Mouse (Mus musculus) cerebellum, adult 18-20 months (tissue): ENCODE results near the gene Ptprn2.

ENCODE experiments used
- DNase-seq, 2 experiments: peaks; one replicate each; pipeline ENCODE4 v3.0.0; 2021

Gene Ptprn2

DNA sequence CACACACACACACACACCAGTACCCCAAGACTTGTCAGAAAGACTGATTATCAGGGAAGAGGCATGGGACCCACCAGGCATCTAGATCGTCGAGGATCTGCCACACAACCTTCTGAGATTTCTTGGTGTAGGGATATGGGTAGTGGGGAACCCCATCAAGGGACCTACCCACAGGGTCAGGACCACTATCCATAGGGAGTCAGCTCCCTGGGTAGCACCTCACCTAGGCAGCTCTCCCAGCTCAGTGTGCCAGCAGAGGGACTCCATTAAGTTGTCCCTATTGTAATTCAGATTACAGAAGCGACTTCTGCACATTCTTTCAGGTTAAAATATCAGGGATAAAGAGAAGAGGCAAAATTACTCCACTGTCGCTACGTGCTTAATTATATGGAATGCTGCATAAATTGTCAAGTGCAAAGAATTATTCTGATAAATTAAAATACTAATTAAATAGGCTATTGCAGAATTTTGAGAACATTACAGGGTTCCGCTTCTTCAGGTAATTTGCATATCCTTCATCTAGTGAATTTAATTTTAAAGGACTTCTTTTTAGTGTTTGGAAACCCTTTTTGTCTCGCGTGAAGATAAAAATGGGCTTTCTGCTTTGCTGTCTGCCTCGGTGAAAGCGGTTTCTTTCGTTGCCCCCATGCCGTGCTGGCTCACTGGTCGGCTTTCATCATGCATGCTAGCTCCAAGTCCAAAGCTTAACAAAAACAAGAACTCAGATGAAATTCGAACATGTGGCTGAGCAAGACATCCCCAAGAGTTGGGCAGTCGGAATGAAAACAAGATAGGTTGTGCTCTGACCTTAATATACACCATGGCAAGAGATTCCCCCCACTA lies 531.5 kb downstream of the Ptprn2 start:
- no peak for DNase-seq

DNA sequence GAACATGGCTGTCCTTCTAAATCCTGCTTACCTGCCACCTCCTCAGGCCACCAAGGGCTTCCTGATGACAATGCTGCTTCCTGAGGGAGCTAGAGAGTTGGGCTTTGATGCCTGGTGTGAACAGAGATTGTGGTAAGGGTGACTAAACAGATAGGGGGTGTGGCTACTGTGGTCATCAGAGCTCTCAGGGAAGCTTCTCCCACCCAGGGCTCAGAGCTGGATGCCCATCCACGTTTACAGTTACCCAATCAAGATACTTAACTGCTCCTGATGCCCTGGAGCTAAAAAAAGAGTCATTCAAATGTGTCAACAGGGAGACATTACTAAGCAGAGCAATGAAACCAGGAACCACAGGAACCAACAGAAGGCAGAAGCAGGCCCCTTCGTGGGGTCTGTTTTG lies 532.4 kb downstream of the Ptprn2 start:
- no peak for DNase-seq

DNA sequence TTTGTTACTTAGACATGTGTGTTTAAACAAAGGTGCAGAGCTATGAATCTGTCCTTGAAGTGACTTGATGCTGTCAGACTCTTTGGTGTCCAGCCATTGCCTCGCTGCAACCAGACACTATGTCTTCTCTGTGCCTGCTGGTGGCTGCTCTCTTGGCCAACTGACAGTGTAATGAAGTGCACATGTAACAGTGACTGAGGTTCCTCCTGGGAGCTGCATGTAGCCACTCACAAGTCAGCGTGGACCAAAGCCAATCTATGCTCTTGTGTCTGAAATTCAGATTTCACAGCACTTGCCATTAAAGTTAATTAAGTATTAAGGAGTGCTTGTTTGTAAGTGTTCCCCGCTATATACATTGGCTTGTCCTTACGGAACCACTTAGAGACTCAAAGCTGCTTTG lies 537.7 kb downstream of the Ptprn2 start:
- DNase-seq, result peak in 1 of 2 experiments; percentile 13

DNA sequence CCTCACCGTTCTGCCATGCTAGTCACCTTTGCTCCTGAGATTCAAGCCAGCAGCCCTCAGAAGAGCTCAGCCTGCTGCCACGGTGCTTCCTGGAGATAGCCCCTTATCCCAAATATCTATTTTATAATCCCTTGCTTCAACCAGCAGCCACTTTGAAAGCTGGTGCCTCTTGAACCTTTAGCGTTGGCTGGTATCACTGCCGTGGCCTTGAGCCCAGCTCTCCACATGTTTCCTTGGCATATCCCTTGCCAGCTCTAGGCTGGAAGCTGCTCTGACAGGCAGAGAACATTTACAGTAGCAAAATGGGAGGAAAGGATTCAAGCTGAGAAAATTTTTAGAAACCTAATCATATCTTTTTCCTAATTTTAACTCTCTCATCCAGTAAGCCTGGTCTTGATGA lies 539.4 kb downstream of the Ptprn2 start:
- peak; percentile 68 to 76 for DNase-seq

DNA sequence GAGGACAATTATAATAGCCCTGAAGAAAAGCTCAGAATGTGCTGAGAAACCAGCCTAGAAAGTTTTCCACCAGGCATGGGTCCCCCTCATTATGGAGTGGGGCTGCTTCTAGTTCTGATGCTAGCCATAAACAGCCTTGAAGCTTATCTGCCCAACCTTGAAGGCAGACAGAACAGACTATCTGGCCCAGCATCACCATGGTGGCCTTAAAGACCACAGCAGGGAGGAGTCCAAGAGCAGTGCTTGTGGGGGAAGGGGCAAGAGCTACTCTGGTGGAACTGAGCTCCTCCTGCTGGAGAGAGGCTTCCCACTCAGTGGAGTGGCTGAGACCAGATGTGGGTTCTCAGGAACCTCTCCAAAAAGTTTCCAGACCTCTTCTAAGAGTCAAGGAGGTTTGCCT lies 540.2 kb downstream of the Ptprn2 start:
- no peak for DNase-seq

DNA sequence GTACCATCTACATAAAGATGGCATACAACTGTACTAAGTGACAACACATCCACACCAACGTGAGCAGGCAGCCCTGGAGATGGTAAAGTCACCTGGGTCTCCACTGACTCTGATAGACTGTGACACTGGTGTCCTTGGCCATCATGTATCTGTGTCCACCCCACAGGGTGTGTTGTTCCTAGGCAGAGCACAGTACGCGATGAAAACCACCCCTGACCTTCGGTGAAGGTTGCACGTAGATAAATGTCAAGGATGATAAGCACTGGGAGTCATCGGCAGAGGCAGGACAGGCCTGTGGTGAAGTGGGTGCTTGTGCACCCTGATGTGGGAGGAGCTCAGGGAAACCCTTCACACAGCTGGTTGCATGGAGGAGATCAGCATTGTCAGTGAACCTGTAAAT lies 541.8 kb downstream of the Ptprn2 start:
- no peak for DNase-seq

DNA sequence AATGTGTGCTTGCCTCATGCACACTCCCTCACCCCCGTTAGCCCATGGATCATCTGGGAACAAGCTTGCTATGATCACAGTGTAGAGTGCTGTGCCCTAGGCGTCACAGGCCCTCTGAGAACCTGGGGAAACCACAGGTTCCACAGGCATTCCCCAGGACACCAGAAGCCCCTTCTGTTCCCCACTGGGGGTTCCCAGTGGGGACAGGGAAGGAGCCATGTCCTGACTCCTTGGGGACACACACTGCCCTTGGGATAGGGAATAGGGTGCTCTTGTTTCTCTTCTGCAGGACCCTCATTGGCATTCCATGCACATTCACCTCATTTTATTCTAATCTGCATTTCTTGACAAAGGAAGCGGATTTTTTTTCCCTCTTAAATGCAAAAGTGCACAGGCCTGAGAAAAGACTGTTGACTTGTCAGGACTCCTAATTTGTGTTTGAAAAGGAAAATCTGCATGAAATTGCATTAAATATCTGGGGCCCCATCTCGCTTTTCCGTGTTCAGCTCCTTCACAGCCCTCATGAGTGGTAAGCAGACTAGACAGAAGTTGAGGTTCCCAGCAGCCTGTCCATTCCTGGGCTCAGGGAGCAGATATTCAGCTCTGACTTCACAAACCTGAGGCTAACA lies 542.9 kb downstream of the Ptprn2 start:
- no peak for DNase-seq

DNA sequence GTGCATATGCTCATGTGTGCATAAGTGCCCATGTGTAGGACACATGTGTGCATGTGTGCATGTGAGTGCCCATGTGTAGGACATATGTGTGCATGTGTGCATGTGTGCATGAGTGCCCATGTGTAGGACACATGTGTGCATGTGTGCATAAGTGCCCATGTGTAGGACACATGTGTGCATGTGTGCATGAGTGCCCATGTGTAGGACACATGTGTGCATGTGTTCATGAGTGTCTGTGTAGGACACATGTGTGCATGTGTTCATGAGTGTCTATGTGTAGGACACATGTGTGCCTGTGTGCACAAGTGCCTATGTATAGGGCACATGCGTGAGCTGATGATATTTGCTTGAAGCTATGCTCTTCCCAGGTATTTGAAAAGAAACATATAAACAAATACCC lies 547.7 kb downstream of the Ptprn2 start:
- DNase-seq, result no peak

DNA sequence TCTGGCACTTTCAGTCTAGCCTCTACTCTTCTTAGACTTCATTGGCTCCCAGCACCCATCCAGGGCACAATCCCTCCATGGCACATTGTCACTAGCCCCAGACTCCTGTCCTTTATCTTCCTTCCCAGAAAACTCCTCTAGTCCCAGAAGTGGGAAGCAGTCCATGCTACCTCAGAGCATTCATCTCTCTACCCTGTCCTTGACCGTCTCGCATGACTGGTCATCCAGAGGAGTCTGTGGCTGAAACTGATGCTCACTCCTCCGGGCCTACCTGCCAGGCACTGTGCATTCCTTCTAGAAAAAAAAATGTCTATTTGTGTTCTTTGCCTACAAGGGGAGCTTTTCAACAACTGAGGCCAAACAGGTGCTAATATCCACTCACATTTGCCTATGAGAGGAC lies 549.0 kb downstream of the Ptprn2 start:
- DNase-seq, result no peak

DNA sequence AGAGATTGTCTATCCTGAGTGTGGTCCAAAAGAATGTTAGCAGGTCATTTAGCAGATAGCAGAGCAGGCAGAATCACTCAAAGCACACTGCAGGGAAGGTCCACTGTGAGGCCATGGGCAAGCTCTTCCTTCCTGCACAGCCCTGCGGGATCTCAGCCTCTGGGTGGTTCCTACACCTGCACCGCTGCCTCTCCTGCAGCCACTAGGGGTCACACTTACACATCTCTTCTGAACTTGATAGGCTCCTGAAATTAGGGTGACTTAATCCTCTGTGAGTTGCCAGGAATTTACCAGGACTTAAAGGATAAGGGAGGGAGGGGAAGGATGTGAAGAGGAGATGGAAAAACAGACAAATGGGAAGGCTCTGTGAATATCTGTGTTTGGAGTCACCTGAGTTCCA lies 549.7 kb downstream of the Ptprn2 start:
- peak; percentile 55 to 62 for DNase-seq

DNA sequence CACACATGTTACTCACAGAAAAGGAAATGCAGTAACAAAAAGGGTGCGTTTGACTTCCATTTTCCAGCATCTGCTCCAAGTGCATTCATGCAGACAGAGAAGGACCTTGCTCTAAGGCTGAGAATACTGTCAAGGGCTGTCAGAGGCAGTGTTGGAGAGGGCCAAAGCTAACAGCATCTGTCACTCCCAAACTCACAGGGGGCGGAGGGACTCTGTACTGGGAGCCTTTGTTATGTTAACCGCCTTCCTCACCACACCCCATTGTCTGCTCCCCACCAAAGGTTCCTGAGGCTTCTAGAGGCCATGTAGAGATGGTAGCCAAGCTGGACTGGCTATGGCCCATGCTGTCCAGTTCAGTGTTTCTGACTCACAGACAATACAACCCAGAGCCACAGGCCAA lies 553.9 kb downstream of the Ptprn2 start:
- no peak for DNase-seq

DNA sequence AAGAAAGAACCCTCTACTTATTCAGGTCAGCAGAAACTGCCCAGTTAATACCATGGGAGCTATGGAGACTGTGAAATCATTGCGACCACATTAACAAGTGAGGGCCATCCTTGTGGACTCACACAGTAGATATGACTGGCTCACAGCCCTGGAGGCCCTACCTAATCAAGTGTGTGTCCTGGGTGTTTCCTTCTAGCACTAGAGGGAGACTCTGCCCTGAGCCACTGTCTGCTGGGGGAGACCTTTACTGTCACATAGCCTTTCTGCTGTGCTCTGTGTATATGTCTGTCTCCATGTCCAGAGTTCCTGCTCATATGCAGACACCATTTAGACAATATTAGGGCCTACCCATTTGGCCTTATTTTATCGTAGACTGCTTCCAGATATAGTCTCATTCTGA lies 555.9 kb downstream of the Ptprn2 start:
- no peak for DNase-seq

DNA sequence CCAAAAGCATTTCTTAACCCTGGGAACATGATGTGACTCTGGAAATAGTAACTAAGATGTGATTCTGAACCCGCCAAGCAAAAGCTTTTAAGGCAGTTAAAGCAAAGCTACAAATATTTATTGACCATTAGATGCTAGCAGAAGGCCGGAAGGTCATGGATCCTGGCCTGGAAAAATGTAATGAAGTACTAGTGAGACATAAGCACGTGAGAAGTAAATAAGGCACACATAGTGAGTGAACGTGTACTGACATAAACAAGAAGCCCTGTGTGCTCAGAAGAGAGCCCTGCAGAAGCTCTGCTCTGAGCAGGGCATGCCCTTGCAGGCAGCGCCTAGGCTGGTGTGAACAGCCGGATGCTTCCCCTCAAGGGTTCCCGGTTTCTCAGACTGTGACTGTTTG lies 557.2 kb downstream of the Ptprn2 start:
- no peak for DNase-seq

DNA sequence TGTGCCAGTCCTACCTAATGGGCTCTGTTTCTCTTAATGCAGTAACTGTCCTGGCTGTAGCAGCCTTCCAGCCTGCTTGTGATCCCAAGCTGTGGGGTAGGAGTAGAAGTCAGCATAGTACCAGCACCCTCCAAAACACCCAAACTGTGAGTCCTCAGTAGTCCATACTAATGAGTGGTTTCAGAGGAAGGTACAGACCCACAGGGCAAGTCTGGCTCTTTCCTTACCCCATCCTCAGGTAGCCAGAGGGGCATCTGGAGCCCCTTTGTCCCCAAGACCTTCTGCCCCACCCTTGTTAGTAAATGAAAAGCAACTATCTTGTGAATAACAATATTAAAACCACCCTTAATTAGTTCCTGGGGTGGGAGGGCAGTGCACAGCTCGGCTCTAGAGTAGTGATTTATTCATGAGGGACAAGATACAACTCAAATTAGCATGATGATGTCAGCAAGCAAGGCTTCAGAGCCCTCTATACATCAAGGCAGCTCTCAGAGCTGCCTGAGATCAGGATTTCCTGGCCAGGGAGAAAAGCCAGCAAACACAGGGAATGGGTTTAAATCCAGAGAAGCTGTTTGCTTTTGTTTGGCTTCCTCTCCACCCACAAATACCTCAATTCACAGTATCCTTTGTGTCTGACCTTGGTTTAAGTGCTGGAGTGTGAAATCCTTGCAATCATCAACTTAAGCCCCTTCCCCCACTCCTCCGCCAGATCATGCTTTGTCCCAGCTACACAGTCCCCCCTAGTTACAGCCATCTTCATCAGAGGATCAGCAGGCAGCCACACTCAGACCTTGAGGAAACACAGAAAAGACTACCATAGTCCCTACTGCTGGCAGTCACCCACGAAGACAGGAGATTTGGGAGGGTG lies 562.1 kb downstream of the Ptprn2 start:
- no peak for DNase-seq

DNA sequence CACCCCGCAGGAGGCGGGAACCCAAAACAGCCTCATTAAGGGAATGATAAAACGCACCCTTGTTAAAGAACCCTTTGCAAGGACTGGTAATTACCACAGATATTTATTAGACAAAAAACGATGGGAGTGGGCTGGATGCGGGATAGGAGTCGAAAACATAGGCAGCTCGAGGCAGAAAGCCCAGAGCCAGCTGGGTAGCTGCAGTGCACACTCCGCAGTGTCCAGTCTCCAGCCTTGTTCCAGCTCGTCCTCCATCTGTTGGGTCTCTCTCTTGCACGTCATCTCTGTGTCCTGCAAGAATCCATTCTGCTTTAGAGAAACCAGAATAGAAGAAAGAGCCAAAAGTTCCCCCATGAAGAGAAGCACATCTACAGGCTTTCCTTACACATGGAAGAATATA lies 564.3 kb downstream of the Ptprn2 start:
- peak in 1 of 2 experiments; percentile 14 for DNase-seq

DNA sequence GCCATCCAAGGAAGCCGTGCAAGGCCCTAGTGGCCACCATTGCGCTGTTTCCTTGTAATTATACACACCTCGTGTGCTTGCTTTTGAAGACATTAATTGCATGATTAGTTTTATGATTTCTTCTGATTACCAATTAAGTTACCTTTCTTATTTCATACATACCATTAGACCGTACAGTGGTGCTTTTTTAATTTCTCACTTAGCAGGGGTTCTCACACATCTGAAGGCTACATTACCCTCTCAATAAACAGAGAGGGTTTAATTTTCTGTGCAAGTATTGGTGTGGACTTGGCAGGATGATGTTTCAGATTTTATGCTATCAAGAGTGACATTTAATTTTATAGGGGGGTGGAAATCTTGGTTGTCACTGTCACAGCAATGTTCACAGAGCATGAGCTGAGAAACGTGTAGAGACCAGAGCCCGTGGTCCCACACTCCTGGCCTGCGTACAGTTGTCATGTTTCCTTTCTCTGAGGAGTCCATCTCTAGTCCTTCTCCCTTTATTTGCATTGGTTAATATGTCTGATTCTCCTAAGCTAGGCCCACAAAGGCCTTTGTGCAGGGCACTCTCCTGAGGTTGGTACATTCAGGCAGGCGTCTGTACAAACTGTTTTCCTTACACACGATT lies 567.8 kb downstream of the Ptprn2 start:
- no peak for DNase-seq

DNA sequence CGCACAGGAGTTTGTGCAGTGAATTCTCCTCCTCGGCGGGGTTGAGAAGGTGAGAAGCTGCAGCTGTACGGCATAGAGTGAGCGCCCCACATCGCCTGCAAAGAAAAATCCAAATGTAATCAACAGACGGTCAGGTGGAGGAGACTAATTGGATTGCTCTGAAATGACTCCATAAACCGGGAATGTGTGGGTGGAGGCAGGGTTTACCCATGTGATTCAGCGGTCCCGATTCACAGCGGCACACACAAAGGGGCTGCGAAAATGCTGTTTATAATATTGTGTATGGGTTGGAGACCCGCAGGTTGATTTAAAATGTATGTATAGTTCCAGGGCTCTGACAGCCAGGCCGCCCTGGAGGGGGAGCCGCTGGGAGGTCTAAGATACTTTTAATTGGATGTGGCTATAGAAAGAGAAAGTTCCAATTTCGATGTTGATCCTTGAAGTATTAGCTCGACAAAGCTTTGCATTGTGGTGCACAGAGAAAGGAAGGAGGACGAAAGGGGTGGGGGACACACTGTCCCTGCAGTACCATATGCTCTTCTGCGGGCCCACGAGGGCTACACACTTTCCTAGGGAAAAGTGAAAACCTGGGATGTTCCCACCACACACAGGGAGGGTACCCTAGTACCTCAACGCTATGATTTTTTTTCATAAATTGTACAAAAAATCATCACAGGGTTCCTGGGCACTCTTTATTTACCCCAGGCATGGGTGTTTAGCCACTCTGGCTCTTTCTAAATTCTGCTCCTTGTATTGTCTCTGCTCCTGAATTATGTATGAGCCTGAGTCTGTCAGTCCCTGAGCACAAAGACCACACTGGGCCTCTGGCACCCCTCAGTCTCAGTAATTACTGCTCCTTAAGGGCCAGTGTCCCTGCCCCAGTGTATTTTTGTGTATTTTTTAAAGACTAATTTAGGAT lies 568.6 kb downstream of the Ptprn2 start:
- DNase-seq, result no peak

DNA sequence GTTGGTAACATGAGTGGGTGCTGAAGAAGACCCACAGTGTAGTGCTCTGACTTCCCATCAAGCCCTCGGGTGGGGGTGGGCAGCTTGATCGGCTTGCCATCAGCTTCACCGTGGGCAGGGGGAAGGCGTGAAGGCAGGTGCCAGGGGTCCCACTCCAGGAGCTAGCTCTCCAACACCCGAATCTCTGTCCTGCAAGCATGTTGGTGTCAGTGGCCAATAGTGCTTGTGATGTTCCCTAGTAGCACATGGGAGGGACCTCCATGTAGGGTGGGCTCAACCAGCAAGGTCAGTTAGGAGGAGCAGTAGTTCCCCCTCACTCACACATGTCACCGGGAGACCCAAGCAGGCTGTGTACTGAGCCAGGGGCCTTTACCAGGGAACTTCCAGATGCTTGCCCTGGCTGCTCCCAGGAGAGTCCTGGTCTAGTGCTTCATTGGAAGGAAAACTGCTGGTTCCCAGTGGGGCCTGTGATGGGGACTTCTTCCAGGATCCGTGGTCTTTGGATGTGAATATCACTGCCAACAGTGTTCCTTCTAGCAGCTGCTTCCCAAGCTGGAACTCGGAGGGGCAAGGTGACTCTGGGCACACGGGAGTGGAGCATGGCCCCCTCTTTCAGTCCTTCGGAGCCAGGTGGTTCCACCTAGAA lies 569.5 kb downstream of the Ptprn2 start:
- DNase-seq, result no peak

DNA sequence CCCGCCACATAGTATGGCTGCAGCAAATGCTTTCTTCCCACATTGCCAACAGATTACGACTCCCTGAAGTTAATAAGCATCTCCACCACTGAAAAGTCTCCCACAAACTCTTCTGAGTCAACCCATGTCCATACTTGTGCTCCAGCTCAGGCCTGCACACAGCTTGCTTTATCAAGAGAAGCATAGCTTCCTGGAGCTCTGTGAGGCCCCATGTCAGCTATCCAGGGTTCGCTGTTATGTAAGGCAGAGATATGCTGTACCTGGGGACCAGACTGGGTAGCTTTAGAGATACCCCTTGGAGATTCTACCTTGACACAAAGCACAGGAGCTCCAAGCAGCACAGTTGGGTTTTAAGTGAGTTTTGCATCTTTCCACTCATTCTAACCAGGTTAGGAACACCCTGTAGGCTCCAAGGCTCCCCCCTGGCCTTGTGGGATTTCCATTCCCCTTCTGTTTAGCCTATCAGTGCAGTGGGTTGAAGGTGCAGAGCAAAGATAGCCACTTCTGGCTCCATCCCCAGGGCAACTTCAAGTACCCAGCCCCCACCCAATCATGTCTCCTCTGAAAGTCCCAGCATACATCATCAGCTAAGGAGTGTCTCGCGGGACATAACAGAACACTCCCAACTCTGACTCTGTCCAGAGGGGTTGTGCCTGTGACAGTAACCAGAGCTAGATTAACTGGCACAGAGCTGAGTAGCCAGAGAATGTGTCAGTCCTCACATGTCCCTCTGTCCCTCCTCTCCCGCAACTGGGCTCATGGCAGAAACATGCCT lies 572.9 kb downstream of the Ptprn2 start:
- DNase-seq, result no peak

DNA sequence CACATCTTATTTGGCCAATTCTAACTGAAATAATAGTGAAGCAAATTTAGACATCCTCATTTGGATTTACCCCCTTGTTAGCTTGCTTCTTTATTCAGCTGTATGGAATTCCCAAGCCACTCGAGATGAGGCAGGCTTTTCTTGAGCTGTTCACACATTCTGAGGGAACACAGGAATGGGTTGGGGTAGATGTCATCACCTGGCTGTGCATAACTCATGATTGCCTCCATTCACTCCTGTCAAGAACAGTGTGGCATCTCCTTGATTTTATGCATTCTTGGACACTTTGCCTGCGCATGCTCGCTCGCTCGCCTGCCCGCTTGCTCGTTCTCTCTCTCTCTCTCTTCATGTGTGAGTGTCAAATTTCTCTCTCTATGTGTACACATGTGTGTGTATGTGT lies 573.5 kb downstream of the Ptprn2 start:
- no peak for DNase-seq

DNA sequence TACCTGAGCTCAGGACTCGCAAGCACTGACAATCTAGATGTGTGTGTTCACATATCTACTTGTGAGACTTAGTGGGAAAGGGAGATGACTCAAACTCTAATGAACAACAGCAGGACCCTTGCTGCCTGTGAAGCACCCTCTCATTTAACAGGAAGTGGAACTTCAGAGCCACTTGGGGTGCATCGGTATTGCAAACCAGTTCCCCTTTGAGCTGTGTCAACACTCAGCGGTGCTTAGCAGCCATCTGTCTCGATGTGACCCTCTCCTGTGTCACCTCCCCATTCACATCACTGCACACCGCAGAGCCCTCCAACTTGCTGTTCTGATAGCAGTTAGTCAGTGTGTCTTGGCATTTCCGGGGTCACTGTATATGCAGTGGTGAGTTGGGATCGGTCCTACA lies 592.1 kb downstream of the Ptprn2 start:
- DNase-seq, result no peak
